Mouse (Mus musculus) stomach, postnatal 0 days (tissue): Measurements from ENCODE around the gene Ggt1.

Experiments
- CTCF ChIP-seq: IDR thresholded peaks from 2 replicates; pipeline ENCODE4 v1.5.1; 2016; ENCODE audit warnings: antibody characterized with exemption, low read depth, mild to moderate bottlenecking, moderate library complexity
- EP300 ChIP-seq: optimal IDR thresholded peaks from 2 replicates; pipeline ENCODE3; 2016; ENCODE audit warnings: antibody characterized with exemption

- no peak for TF ChIP-seq EP300
- no peak for TF ChIP-seq CTCF
Measured at GRCm38 (mm10) chr10:75561071-75561654, at the start of gene Ggt1.
